ENCODE assay signal across 8 mouse cellular contexts in genomic region chr9:60616946-60617345, GRCm38 (mm10).
A peak's percentile ranks its signal among the peaks of the same experiment; 100 is the strongest.
DNase-seq lines count a peak whose midpoint lies in the region; ATAC-seq and TF ChIP-seq lines count a peak whose summit lies in the region.

No protein-coding gene starts in this region.

- peak overlapping the region; percentile 77 for H3K27ac ChIP-seq in left cerebral cortex, adult 2 months
- peak overlapping the region; percentile 80 for H3K27ac ChIP-seq in heart, embryonic 10.5 days
- peak overlapping the region; percentile 48; the same call in 1 of the 2 replicates for H3K27ac ChIP-seq in neural tube, embryonic 14.5 days (ENCODE audit: low read depth, low read length)
- no peak overlapping the region for H3K27ac ChIP-seq in liver, postnatal 0 days (ENCODE audit: low read depth)

- H3K9me3 ChIP-seq in heart, embryonic 10.5 days: no peaks in the 10 kb centered on the region
- H3K9me3 ChIP-seq in neural tube, embryonic 14.5 days (ENCODE audit: control insufficient read depth, low read length): no peaks in the 10 kb centered on the region
- H3K9me3 ChIP-seq in liver, postnatal 0 days (ENCODE audit: low read length): no peaks in the 10 kb centered on the region

- ATAC-seq in neural tube, embryonic 14.5 days (ENCODE audit: low read depth): no peak
- no peak for ATAC-seq in liver, postnatal 0 days

- TF ChIP-seq EP300 in liver, postnatal 0 days (IDR thresholded peaks at IDR 0.05; ENCODE audit: low read depth): no peak

- intact Hi-C loops in left cerebral cortex, adult 2 months (cut with DNase I): no loop called here

- no peak overlapping the region for H3K4me2 ChIP-seq in neural tube, embryonic 14.5 days (ENCODE audit: low read depth, low read length)
- H3K4me2 ChIP-seq in liver, postnatal 0 days (ENCODE audit: low read depth, low read length): no peak overlapping the region

- DNase-seq in left cerebral cortex, adult 2 months (ENCODE audit: extremely low spot score in 1 of 2, low spot score in 2 of 2): no peak
- no peak for DNase-seq in left cerebral cortex, adult 9 months (ENCODE audit: low spot score in 2 of 2)
- DNase-seq in brain, embryonic 14.5 days (ENCODE audit: low read depth): peak; percentile 58
- no peak for DNase-seq in heart, embryonic 10.5 days (ENCODE audit: low spot score)
- no peak for DNase-seq in liver, postnatal 0 days
- no peak for DNase-seq in right cerebral cortex, postnatal 4 days
- no peak for DNase-seq in spleen, postnatal 4 days (ENCODE audit: low spot score in 2 of 2)

- TF ChIP-seq CTCF in left cerebral cortex, adult 2 months (IDR thresholded peaks at IDR 0.05): no peak
- no peak for TF ChIP-seq CTCF in brain, embryonic 14.5 days (IDR thresholded peaks at IDR 0.05; ENCODE audit: borderline replicate concordance, extremely low read depth, insufficient read depth, insufficient read length)
- TF ChIP-seq CTCF in liver, postnatal 0 days (IDR thresholded peaks at IDR 0.05; ENCODE audit: low read depth): no peak

- 36% methylated on average over 9 of the region's 9 CpGs for WGBS in heart, embryonic 10.5 days
- 49% methylated on average over 9 of the region's 9 CpGs for WGBS in neural tube, embryonic 14.5 days
- WGBS in liver, postnatal 0 days (ENCODE audit: insufficient replicate concordance): 82% methylated on average over 9 of the region's 9 CpGs

- H3K27me3 ChIP-seq in heart, embryonic 10.5 days (ENCODE audit: insufficient read depth, poor library complexity, severe bottlenecking): no peaks in the 10 kb centered on the region
- no peaks in the 10 kb centered on the region for H3K27me3 ChIP-seq in neural tube, embryonic 14.5 days (ENCODE audit: control insufficient read depth, insufficient read depth, low read length)
- H3K27me3 ChIP-seq in liver, postnatal 0 days (ENCODE audit: insufficient read depth, low read length): 0 out of 2 replicates have a peak, but pooled peaks cover 2% of the 10 kb centered on the region

- H3K4me1 ChIP-seq in heart, embryonic 10.5 days: peaks cover 6% of the 10 kb centered on the region; the same call in 1 of the 2 replicates
- no peaks in the 10 kb centered on the region for H3K4me1 ChIP-seq in neural tube, embryonic 14.5 days (ENCODE audit: control insufficient read depth, insufficient read depth, low read length)
- no peaks in the 10 kb centered on the region for H3K4me1 ChIP-seq in liver, postnatal 0 days (ENCODE audit: insufficient read depth)

- H3K4me3 ChIP-seq in left cerebral cortex, adult 2 months: peak overlapping the region; percentile 2; the same call in 1 of the 2 replicates
- no peak overlapping the region for H3K4me3 ChIP-seq in heart, embryonic 10.5 days
- H3K4me3 ChIP-seq in neural tube, embryonic 14.5 days (ENCODE audit: low read depth, low read length): no peak overlapping the region
- H3K4me3 ChIP-seq in liver, postnatal 0 days (ENCODE audit: low read depth, low read length): no peak overlapping the region

- H3K9ac ChIP-seq in neural tube, embryonic 14.5 days (replicated peaks; ENCODE audit: low read depth, low read length): no peak overlapping the region
- no peak overlapping the region for H3K9ac ChIP-seq in liver, postnatal 0 days (replicated peaks)

- no peaks in the 10 kb centered on the region for H3K36me3 ChIP-seq in heart, embryonic 10.5 days
- 0 out of 2 replicates have a peak, but pooled peaks cover 3% of the 10 kb centered on the region for H3K36me3 ChIP-seq in neural tube, embryonic 14.5 days (ENCODE audit: control insufficient read depth, insufficient read depth, low read length)
- H3K36me3 ChIP-seq in liver, postnatal 0 days (replicated peaks; ENCODE audit: insufficient read depth, low read length): no peaks in the 10 kb centered on the region

- no peak for TF ChIP-seq POLR2A in brain, embryonic 14.5 days (IDR thresholded peaks at IDR 0.05; ENCODE audit: borderline replicate concordance, extremely low read depth, insufficient read depth, insufficient read length, poor library complexity, severe bottlenecking)
